8 mouse cellular contexts compared by ENCODE assay signal in the genomic region with DNA sequence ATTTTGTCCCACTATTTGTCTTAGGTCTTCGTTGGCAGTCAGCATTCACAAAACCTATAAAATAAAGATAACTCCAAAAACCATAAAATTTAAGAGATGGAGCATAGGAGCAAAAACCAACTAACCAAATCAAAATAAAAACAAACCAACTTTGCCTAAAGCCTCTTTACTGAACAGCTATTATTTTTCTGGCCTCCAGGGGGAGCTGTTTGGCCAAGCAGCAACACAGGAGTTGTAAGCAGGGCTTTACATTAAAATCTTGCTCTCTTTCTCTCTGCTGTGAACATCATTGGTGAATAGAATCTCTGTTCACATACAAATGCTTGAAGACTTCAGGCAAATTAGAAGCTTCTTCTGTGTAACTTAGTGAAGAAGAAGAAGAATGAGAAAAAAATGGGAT. TPM values are rescaled to one million over a fixed set of nuclear protein-coding genes. Genes with fewer than 3 reads are reported as not detected.
DNase-seq lines count a peak whose midpoint lies in the region; ATAC-seq and TF ChIP-seq lines count a peak whose summit lies in the region.
"Had no signal": no experiment of that assay in that cellular context is flagged by ENCODE, and none has a peak within 500 bp of the region (broad histone marks: within the 10 kb centered on the region; RNA-seq: fewer than 3 reads in every experiment).

No protein-coding gene starts in this region.

- no peak overlapping the region for H3K27ac ChIP-seq in kidney, embryonic 14.5 days (ENCODE audit: low read depth, low read length)
- H3K27ac ChIP-seq in limb, embryonic 14.5 days (replicated peaks; ENCODE audit: low read depth, low read length): no peak overlapping the region
- H3K27ac ChIP-seq: liver, embryonic 13.5 days had no signal

- no peak for ATAC-seq in kidney, embryonic 14.5 days (ENCODE audit: low FRiP score, low TSS enrichment)
- ATAC-seq in limb, embryonic 14.5 days (ENCODE audit: low FRiP score, low read depth): no peak

- H3K27me3 ChIP-seq in kidney, embryonic 14.5 days (ENCODE audit: control insufficient read depth, insufficient read depth, low read length): no peaks in the 10 kb centered on the region
- peaks cover 23% of the 10 kb centered on the region for H3K27me3 ChIP-seq in E14TG2a.4 (ENCODE audit: insufficient read depth, low read length)
- no peaks in the 10 kb centered on the region for H3K27me3 ChIP-seq in limb, embryonic 14.5 days (ENCODE audit: control insufficient read depth, insufficient read depth, low read length)
- H3K27me3 ChIP-seq: liver, embryonic 13.5 days had no signal

- TF ChIP-seq CTCF in E14TG2a.4 (conservative IDR thresholded peaks at IDR 0.05; ENCODE audit: low read length): peak; percentile 94

- H3K4me2 ChIP-seq in kidney, embryonic 14.5 days (replicated peaks; ENCODE audit: low read depth, low read length): no peak overlapping the region
- H3K4me2 ChIP-seq in limb, embryonic 14.5 days (replicated peaks; ENCODE audit: low read depth, low read length, severe bottlenecking): no peak overlapping the region
- H3K4me2 ChIP-seq: liver, embryonic 13.5 days had no signal

- H3K9me3 ChIP-seq in kidney, embryonic 14.5 days (ENCODE audit: control insufficient read depth, low read length): no peaks in the 10 kb centered on the region
- H3K9me3 ChIP-seq in E14TG2a.4 (ENCODE audit: low read length): peaks cover 4% of the 10 kb centered on the region; the same call in 1 of the 2 replicates
- no peaks in the 10 kb centered on the region for H3K9me3 ChIP-seq in limb, embryonic 14.5 days (ENCODE audit: control insufficient read depth, low read length)
- H3K9me3 ChIP-seq: liver, embryonic 13.5 days had no signal

- H3K36me3 ChIP-seq in kidney, embryonic 14.5 days (ENCODE audit: control insufficient read depth, insufficient read depth, low read length): no peaks in the 10 kb centered on the region
- no peaks in the 10 kb centered on the region for H3K36me3 ChIP-seq in E14TG2a.4 (ENCODE audit: insufficient read depth, low read length)
- H3K36me3 ChIP-seq in limb, embryonic 14.5 days (ENCODE audit: control insufficient read depth, insufficient read depth, low read length): no peaks in the 10 kb centered on the region
- H3K36me3 ChIP-seq: liver, embryonic 13.5 days had no signal

- no peak overlapping the region for H3K9ac ChIP-seq in kidney, embryonic 14.5 days (ENCODE audit: low read depth, low read length)
- no peak overlapping the region for H3K9ac ChIP-seq in limb, embryonic 14.5 days (ENCODE audit: low read depth, low read length, severe bottlenecking)
- H3K9ac ChIP-seq: liver, embryonic 13.5 days had no signal

- WGBS in kidney, embryonic 14.5 days: 3% methylated on average over 1 of the region's 1 CpGs
- WGBS in limb, embryonic 14.5 days: 12% methylated on average over 1 of the region's 1 CpGs

- H3K4me3 ChIP-seq in kidney, embryonic 14.5 days (ENCODE audit: low read length): no peak overlapping the region
- H3K4me3 ChIP-seq in E14TG2a.4 (replicated peaks; ENCODE audit: low read length): no peak overlapping the region
- no peak overlapping the region for H3K4me3 ChIP-seq in limb, embryonic 14.5 days (replicated peaks; ENCODE audit: low read length)
- H3K4me3 ChIP-seq: liver, embryonic 13.5 days had no signal

- DNase-seq in kidney, postnatal 14 days: peak; percentile 37
- DNase-seq in B cell, adult 2 months: peak; percentile 70 to 74
- peak; percentile 59 to 74 for DNase-seq in cerebellum, postnatal 10 days
- peak; percentile 30 for DNase-seq in limb, embryonic 14.5 days (ENCODE audit: low spot score)
- peak; percentile 49 for DNase-seq in testis, postnatal 10 days (ENCODE audit: low spot score)
- DNase-seq: liver, embryonic 13.5 days had no signal

- no peak for TF ChIP-seq POLR2A in limb, embryonic 14.5 days (IDR thresholded peaks at IDR 0.05; ENCODE audit: borderline replicate concordance, extremely low read depth, insufficient read depth, insufficient read length)

- H3K4me1 ChIP-seq in kidney, embryonic 14.5 days (ENCODE audit: control insufficient read depth, insufficient read depth, low read length): peaks cover 4% of the 10 kb centered on the region; the same call in 1 of the 2 replicates
- peaks cover 6% of the 10 kb centered on the region for H3K4me1 ChIP-seq in E14TG2a.4 (replicated peaks; ENCODE audit: low read depth, low read length)
- no peaks in the 10 kb centered on the region for H3K4me1 ChIP-seq in limb, embryonic 14.5 days (ENCODE audit: control insufficient read depth, insufficient read depth, low read length)

RNA-seq across cellular contexts. Expression of a gene that starts 5.1 kb away (rescaled TPM):
- 63.4 and 74.2 TPM in 2 replicates for polyA plus RNA-seq in kidney, embryonic 14.5 days (2014; fragmentation: Nextera tagmentation; extraction: Ambion mirVana)
- 9.9 and 10.9 TPM in 2 replicates for polyA plus RNA-seq in limb, embryonic 14.5 days (2012; rRNA removed)
- polyA plus RNA-seq in limb, embryonic 14.5 days (2014; fragmentation: Nextera tagmentation; extraction: Ambion mirVana): 45.3 and 46.5 TPM in 2 replicates
